Mouse (Mus musculus) cerebellum, adult 9-11 months (tissue): Measurements from ENCODE around the gene Olfr1469.
"Not testable (repeated sequence)": the region's sequence is repeated elsewhere in the genome, so short reads cannot be mapped to it uniquely, and the experiment has no call there.

Experiments
- DNase-seq: peaks from one replicate; pipeline ENCODE4 v3.0.0; 2022

Olfr1469 gene

GRCm38 (mm10) chr19:13407549-13407948 lies at the start of gene Olfr1469:
Olfr1469 (plus strand) TSS chr19:13407849.
- DNase-seq: no peak

- no peak for DNase-seq
Measured at GRCm38 (mm10) chr19:13361936-13362335, 45.7 kb upstream of the Olfr1469 start, which contains the start of gene Olfr1467. Olfr1467 (plus strand) TSS chr19:13362236.

- DNase-seq: not testable (repeated sequence)
Measured at GRCm38 (mm10) chr19:13443109-13443508, 35.5 kb downstream of the Olfr1469 start, which contains the start of gene Olfr1471. Olfr1471 (plus strand) TSS chr19:13443409.

GRCm38 (mm10) chr19:13455986-13456385 lies 48.3 kb downstream of the Olfr1469 start, which contains the start of gene Olfr1472:
Olfr1472 (minus strand) TSS chr19:13456086.
- DNase-seq: no peak
